Comparison of ENCODE assay signal across 8 mouse cellular contexts in genomic region chr6:53820486-53820985, GRCm38 (mm10). TPM values are rescaled to one million over a fixed set of nuclear protein-coding genes. Genes with fewer than 3 reads are reported as not detected.
DNase-seq lines count a peak whose midpoint lies in the region; ATAC-seq lines count a peak whose summit lies in the region.

Tril (minus strand) TSS chr6:53820830.

- peak within 1 kb of the TSS; percentile 89 for H3K9ac ChIP-seq in embryonic facial prominence, embryonic 11.5 days (replicated peaks; ENCODE audit: low read length)
- peak within 1 kb of the TSS; percentile 93 for H3K9ac ChIP-seq in limb, embryonic 11.5 days (ENCODE audit: low read length)
- H3K9ac ChIP-seq in midbrain, embryonic 14.5 days (replicated peaks; ENCODE audit: low read length), result peak within 1 kb of the TSS; percentile 48

- H3K36me3 ChIP-seq in embryonic facial prominence, embryonic 11.5 days (replicated peaks; ENCODE audit: control insufficient read depth, insufficient read depth, low read depth, low read length), result no peaks in the 10 kb centered on the region
- H3K36me3 ChIP-seq in limb, embryonic 11.5 days (ENCODE audit: control insufficient read depth, insufficient read depth, low read length), result no peaks in the 10 kb centered on the region; the same call in 1 of the 2 replicates
- H3K36me3 ChIP-seq in midbrain, embryonic 14.5 days (ENCODE audit: control insufficient read depth, insufficient read depth, low read length), result no peaks in the 10 kb centered on the region

- H3K4me2 ChIP-seq in embryonic facial prominence, embryonic 11.5 days (ENCODE audit: low read depth, low read length), result peak within 1 kb of the TSS; percentile 87
- H3K4me2 ChIP-seq in limb, embryonic 11.5 days (ENCODE audit: low read depth, severe bottlenecking), result peak within 1 kb of the TSS; percentile 80
- peak within 1 kb of the TSS; percentile 67 for H3K4me2 ChIP-seq in midbrain, embryonic 14.5 days (ENCODE audit: low read length)

- DNase-seq in left cerebral cortex, adult 18-20 months (ENCODE audit: low spot score in 2 of 2), result peak; percentile 27 to 48
- DNase-seq in left cerebral cortex, adult 11 months (ENCODE audit: low spot score), result no peak
- DNase-seq in embryonic facial prominence, embryonic 11.5 days (ENCODE audit: low spot score), result peak; percentile 92
- peak; percentile 99 for DNase-seq in heart, adult 11 months
- DNase-seq in kidney, adult 11 months, result peak; percentile 44
- DNase-seq in limb, embryonic 11.5 days (ENCODE audit: low spot score), result peak; percentile 89
- DNase-seq in midbrain, embryonic 14.5 days, result peak; percentile 72
- peak; percentile 66 for DNase-seq in testis, postnatal 14 days (ENCODE audit: low spot score)

- peaks cover 6% of the 10 kb centered on the region; the same call in 1 of the 2 replicates for H3K27me3 ChIP-seq in embryonic facial prominence, embryonic 11.5 days (ENCODE audit: control insufficient read depth, insufficient read depth, low read length)
- no peaks in the 10 kb centered on the region for H3K27me3 ChIP-seq in limb, embryonic 11.5 days (ENCODE audit: control insufficient read depth, insufficient read depth, low read length)
- H3K27me3 ChIP-seq in midbrain, embryonic 14.5 days (ENCODE audit: control insufficient read depth, insufficient read depth, low read length), result peaks cover 50% of the 10 kb centered on the region

- peak; percentile 76 for ATAC-seq in embryonic facial prominence, embryonic 11.5 days (replicated peaks; ENCODE audit: insufficient number of reproducible peaks, low FRiP score, low TSS enrichment, low read depth)
- peak; percentile 80; the same call in 1 of the 2 replicates for ATAC-seq in limb, embryonic 11.5 days (ENCODE audit: insufficient number of reproducible peaks, low FRiP score, low TSS enrichment, low read depth)
- peak; percentile 51; the same call in 1 of the 2 replicates for ATAC-seq in midbrain, embryonic 14.5 days (ENCODE audit: low FRiP score, low TSS enrichment)

- peaks cover 9% of the 10 kb centered on the region for H3K4me1 ChIP-seq in embryonic facial prominence, embryonic 11.5 days (ENCODE audit: control insufficient read depth, insufficient read depth, low read length)
- peaks cover 18% of the 10 kb centered on the region for H3K4me1 ChIP-seq in limb, embryonic 11.5 days (ENCODE audit: control insufficient read depth, insufficient read depth, low read length)
- H3K4me1 ChIP-seq in midbrain, embryonic 14.5 days (ENCODE audit: control insufficient read depth, insufficient read depth, low read length), result peaks cover 30% of the 10 kb centered on the region

- under 1% methylated on average over 43 of the region's 43 CpGs for WGBS in embryonic facial prominence, embryonic 11.5 days
- WGBS in limb, embryonic 11.5 days, result under 1% methylated on average over 43 of the region's 43 CpGs
- WGBS in midbrain, embryonic 14.5 days, result under 1% methylated on average over 43 of the region's 43 CpGs

- no peaks in the 10 kb centered on the region for H3K9me3 ChIP-seq in embryonic facial prominence, embryonic 11.5 days (replicated peaks; ENCODE audit: control insufficient read depth, low read length)
- no peaks in the 10 kb centered on the region for H3K9me3 ChIP-seq in limb, embryonic 11.5 days (ENCODE audit: control insufficient read depth, low read length)
- H3K9me3 ChIP-seq in midbrain, embryonic 14.5 days (ENCODE audit: control insufficient read depth, low read length), result no peaks in the 10 kb centered on the region

- H3K4me3 ChIP-seq in embryonic facial prominence, embryonic 11.5 days (ENCODE audit: low read depth, low read length), result peak within 1 kb of the TSS; percentile 71
- H3K4me3 ChIP-seq in limb, embryonic 11.5 days (ENCODE audit: low read depth, low read length), result peak within 1 kb of the TSS; percentile 72
- peak within 1 kb of the TSS; percentile 46 for H3K4me3 ChIP-seq in midbrain, embryonic 14.5 days (replicated peaks; ENCODE audit: low read depth, low read length)

- peak within 1 kb of the TSS; percentile 97 for H3K27ac ChIP-seq in embryonic facial prominence, embryonic 11.5 days (replicated peaks; ENCODE audit: low read depth, low read length)
- H3K27ac ChIP-seq in limb, embryonic 11.5 days (replicated peaks; ENCODE audit: low read depth, low read length), result peak within 1 kb of the TSS; percentile 96
- H3K27ac ChIP-seq in midbrain, embryonic 14.5 days (replicated peaks; ENCODE audit: low read depth, low read length), result peak within 1 kb of the TSS; percentile 47

RNA-seq across cellular contexts. Expression of gene Tril, which starts in this region (rescaled TPM):
- total RNA-seq in left cerebral cortex, adult 18-20 months (2021), result 10 to 100 TPM; 33.0 to 33.6 TPM
- polyA plus RNA-seq in embryonic facial prominence, embryonic 11.5 days (2014; fragmentation: Nextera tagmentation; extraction: Ambion mirVana), result 36.0 and 39.7 TPM in 2 replicates
- polyA plus RNA-seq in limb, embryonic 11.5 days (2014; fragmentation: Nextera tagmentation; extraction: Ambion mirVana), result 48.1 and 62.8 TPM in 2 replicates
- 8.4 and 12.8 TPM in 2 replicates for polyA plus RNA-seq in midbrain, embryonic 14.5 days (2014; fragmentation: Nextera tagmentation; extraction: Ambion mirVana)

Comparison
In these comparisons a context has a peak if more than half of its experiments do, and no peak if none do; other contexts are left out.
1. H3K27ac ChIP-seq: peak in every context shown above with its lines; median percentile 97 in embryonic facial prominence, embryonic 11.5 days; 96 in limb, embryonic 11.5 days; 47 in midbrain, embryonic 14.5 days.